Mouse (Mus musculus) small intestine, adult 2 months (tissue): ENCODE data around the gene Scyl2. TPM values are rescaled to one million over a fixed set of nuclear protein-coding genes. Genes with fewer than 3 reads are reported as not detected.
"Not testable (repeated sequence)": the region's sequence is repeated elsewhere in the genome, so short reads cannot be mapped to it uniquely, and the experiment has no call there.

ENCODE experiments used
- H3K27ac ChIP-seq: fragments of 200-500 bp; 2 replicates; pipeline ENCODE4 v1.5.1; 2012; ENCODE audit warnings: low read depth, low read length, control low read depth, inconsistent platforms; ENCODE audit not compliant: insufficient read depth
- H3K27me3 ChIP-seq: fragments of 200-500 bp; 2 replicates; pipeline ENCODE4 v1.6.1; 2012; ENCODE audit warnings: mild to moderate bottlenecking, moderate library complexity, low read length, inconsistent platforms; ENCODE audit not compliant: control insufficient read depth, insufficient read depth
- H3K36me3 ChIP-seq: fragments of 200-500 bp; 2 replicates; pipeline ENCODE4 v1.6.1; 2012; ENCODE audit warnings: mild to moderate bottlenecking, low read length, control low read depth, inconsistent platforms; ENCODE audit not compliant: control insufficient read depth, insufficient read depth
- H3K4me1 ChIP-seq: fragments of 200-500 bp; 2 replicates; pipeline ENCODE4 v1.6.1; 2012; ENCODE audit warnings: low read length, inconsistent platforms, mixed read lengths; ENCODE audit not compliant: control insufficient read depth, insufficient read depth, insufficient read length
- H3K4me3 ChIP-seq: fragments of 200-500 bp; 2 replicates; pipeline ENCODE4 v1.5.1; 2012; ENCODE audit warnings: low read depth, mild to moderate bottlenecking, control low read depth, inconsistent platforms, low read length, moderate library complexity
- CTCF ChIP-seq: fragments of 200-500 bp; IDR thresholded peaks from 2 replicates; pipeline ENCODE4 v1.5.1; 2012; ENCODE audit warnings: low read depth, mild to moderate bottlenecking, control low read depth, inconsistent platforms, low read length, moderate library complexity, mixed read lengths; ENCODE audit not compliant: insufficient replicate concordance, insufficient read length; ENCODE audit errors: extremely low read depth
- POLR2A ChIP-seq: fragments of 200-500 bp; IDR thresholded peaks from 2 replicates; pipeline ENCODE4 v1.6.1; 2012; ENCODE audit warnings: low read depth, mild to moderate bottlenecking, control low read depth, inconsistent platforms, low read length, moderate library complexity
- WGBS: fragments of 180-500 bp; shearing (Covaris S2); methylation state at CpG from one replicate; pipeline ENCODE4 v1.1.7; 2018; 5-methylcytosine and 5-hydroxymethylcytosine counted together
- polyA plus RNA-seq: library from polyadenylated mRNA; depleted of rRNA; stranded (reverse); fragments of >200 nt; gene quantifications from 2 replicates; pipeline ENCODE4 v1.2.3, GENCODE M21; 2012

Scyl2 gene
- polyA plus RNA-seq, 1 experiment = 8.9 TPM

DNA sequence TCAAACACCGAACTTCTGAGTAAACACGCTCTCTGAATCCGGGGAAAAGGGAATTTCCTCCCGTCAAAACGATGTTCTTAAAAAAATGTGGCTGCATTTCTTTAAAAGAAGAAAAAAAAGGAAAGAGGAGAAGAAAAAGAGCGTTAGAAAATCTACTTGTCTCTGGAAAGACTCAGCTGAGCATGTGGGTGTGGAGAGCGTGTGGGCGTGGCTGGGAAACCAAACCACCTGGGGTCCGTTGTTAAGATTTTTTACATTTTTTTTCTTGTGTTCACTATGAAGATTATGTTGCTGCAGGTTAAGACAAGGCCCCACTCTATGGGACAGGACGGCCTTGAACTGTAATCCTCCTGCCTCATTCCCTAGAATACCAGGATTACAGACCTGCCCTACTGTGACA lies 28.8 kb upstream of the Scyl2 start:
- Histone ChIP-seq H3K36me3 (peaks cover 18% of the 10 kb centered on the region), H3K4me1 (no peaks in the 10 kb centered on the region), H3K27me3 (no peaks in the 10 kb centered on the region), H3K27ac (no peak overlapping the region), H3K4me3 (no peak overlapping the region)
- WGBS = 84% methylated on average over 10 of the region's 10 CpGs
- TF ChIP-seq CTCF (no peak), POLR2A (no peak)

DNA sequence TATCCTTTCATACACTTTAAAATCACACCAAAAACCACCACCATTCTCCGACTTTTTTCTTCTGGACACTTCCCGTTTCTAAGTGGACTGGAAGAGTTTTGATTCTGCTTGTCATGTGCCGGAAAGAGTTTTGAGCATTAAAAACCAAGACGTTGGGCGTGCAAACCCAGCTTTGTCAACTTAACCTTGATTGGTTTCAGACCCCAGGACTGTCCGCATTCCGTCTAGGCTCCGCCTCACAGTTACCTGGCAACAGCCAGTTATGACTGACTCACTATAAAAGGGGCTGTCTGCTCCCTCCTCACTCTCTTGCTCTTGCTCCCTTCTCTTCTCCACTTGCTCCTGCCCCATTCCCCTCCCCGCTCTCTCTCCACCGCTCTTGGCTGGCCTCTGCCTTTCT lies 22.6 kb upstream of the Scyl2 start:
- Histone ChIP-seq H3K27me3 (no peaks in the 10 kb centered on the region), H3K27ac (no peak overlapping the region), H3K36me3 (peaks cover 9% of the 10 kb centered on the region), H3K4me1 (no peaks in the 10 kb centered on the region), H3K4me3 (no peak overlapping the region)
- TF ChIP-seq POLR2A (no peak), CTCF (no peak)
- 38% methylated on average over 10 of the region's 10 CpGs for WGBS

DNA sequence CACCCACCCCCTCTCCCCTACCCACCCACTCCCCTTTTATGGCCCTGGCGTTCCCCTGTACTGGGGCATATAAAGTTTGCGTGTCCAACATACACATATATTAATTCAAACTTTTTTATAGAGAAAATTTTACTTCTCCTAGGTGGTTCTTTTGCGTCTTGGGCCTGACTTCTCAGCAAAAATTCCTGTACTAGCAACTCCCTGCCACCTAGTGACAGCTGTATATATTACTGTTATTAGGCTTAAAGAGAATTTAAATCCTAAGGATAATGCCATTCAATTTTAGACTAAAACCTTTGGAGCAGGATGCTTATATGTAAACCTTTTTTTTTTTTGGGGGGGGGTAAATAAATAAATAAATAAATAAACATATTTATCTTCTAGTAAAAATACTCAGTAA lies 21.3 kb upstream of the Scyl2 start:
- Histone ChIP-seq H3K4me3 (no peak overlapping the region), H3K27me3 (no peaks in the 10 kb centered on the region), H3K4me1 (no peaks in the 10 kb centered on the region), H3K36me3 (peaks cover 4% of the 10 kb centered on the region), H3K27ac (no peak overlapping the region)
- no peak for TF ChIP-seq CTCF
- no peak for TF ChIP-seq POLR2A
- WGBS = 77% methylated on average over 3 of the region's 3 CpGs

DNA sequence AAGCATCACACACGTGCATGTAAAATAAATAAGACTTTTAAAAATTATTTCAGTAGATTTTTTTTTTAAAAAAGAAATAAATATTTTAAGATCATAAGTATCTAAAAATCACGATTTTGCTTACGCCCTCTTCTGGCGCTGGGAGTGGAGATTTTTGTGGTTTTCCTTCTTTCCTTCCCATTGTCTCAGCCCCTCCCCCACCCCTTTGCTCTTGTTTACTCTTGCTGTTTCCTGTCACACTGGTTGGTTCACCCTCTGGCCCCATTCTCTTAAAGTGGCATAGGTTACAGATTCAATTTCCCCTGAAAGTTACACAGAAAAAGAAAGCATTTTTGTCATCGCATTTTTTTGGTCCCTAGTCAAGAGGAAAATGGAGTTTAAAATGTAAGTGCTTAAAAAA lies 17.0 kb upstream of the Scyl2 start:
- no peak overlapping the region for H3K4me3 ChIP-seq
- H3K27ac ChIP-seq = no peak overlapping the region
- no peaks in the 10 kb centered on the region for H3K36me3 ChIP-seq
- no peaks in the 10 kb centered on the region for H3K27me3 ChIP-seq
- WGBS = 39% methylated on average over 5 of the region's 5 CpGs
- TF ChIP-seq POLR2A (no peak), CTCF (no peak)
- no peaks in the 10 kb centered on the region for H3K4me1 ChIP-seq

DNA sequence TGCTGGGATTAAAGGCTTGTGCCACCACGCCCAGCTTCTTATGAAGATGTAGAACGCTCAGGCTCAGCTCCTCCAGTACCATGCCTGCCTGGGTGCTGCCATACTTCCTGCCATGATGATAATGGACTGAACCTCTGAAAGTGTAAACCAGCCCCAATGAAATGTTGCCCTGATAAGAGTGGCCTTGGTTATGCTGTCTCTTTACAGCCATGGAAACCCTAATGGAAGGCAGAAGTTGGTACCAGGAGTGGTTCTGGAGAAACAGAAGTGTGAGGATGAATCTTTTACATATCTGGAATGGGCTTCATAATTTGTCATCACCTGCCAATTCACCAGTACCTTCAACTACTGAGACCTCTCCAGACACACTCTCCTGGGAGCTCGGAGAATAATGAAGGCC lies 11.9 kb upstream of the Scyl2 start:
- H3K27ac ChIP-seq = no peak overlapping the region
- H3K27me3 ChIP-seq = no peaks in the 10 kb centered on the region
- WGBS = 87% methylated on average over 3 of the region's 3 CpGs
- H3K4me1 ChIP-seq = no peaks in the 10 kb centered on the region
- H3K36me3 ChIP-seq = no peaks in the 10 kb centered on the region
- TF ChIP-seq CTCF (no peak), POLR2A (no peak)
- no peak overlapping the region for H3K4me3 ChIP-seq

DNA sequence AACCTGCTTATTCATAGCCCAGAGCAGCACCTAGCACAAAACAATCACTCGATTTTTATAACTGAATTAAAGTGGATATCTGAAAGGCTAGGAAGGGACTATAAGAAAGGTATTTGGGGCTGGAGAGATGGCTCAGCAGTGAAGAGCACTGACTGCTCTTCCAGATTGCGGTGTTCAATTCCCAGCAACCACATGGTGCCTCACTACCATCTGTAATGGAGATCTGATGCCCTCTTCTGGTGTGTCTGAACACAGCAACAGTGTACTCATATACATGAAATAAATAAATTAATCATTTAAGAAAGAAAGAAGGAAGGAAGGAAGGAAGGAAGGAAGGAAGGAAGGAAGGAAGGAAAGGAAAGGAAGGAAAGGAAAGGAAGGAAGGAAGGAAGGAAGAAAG lies 10.2 kb upstream of the Scyl2 start:
- not testable (repeated sequence) for H3K36me3 ChIP-seq, H3K27me3 ChIP-seq, H3K4me1 ChIP-seq, H3K4me3 ChIP-seq, H3K27ac ChIP-seq
- 65% methylated on average over 2 of the region's 2 CpGs for WGBS

DNA sequence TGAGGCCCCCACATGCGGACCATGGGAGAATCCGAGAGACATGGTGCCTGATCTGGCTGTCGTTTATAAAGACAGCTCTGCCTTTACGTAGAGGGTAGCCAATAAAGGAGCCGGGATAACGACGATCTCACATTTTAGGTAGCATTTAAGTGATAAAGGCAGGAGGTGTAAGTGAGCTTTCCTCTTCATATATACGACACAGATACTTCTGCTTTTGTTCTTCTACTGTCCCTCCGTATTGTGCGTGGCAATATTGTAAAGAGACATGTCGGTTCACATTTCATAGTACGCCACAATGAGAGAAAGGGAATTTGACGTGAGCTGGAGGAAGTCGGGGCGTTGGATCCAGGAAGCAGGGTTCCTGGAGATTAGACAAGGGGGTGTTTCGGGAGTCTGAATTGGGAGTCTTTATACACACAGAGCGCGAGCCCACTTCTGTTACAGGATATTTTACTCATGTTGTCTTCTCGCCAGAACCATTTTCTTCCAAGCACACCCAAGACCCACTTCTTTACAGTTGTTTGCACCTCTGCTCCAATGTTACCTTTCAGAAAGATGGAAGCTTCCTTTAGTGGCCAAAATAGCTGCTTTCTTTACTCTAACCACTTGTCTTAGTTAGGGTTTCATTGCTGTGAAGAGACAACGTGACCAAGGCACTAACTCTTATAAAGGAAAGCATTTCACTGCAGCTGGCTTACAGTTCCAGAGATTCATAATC lies 9.3 kb upstream of the Scyl2 start:
- Histone ChIP-seq H3K4me3 (no peak overlapping the region), H3K4me1 (no peaks in the 10 kb centered on the region), H3K36me3 (no peaks in the 10 kb centered on the region), H3K27me3 (no peaks in the 10 kb centered on the region), H3K27ac (no peak overlapping the region)
- TF ChIP-seq CTCF = no peak
- no peak for TF ChIP-seq POLR2A
- 79% methylated on average over 20 of the region's 20 CpGs for WGBS

DNA sequence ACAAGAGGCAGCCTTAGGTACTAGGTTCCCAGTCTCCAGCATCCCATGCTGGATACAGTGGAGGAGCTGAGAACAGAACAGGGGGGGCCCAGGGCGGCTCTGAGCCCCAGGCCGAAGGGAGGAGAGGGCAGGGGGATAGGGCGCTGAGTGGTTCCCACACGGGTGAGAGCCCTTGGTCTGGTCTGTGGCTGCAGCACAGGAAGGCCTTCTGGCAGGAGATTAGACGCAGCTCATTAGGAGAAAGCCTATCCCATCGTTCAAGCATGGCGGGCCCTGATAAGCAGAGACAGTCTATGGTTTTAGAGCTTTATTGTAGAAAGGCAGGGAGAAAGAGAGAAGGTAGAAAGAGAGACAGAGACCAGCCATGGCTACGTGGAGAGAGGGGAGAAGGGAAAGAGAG lies 3.9 kb upstream of the Scyl2 start:
- Histone ChIP-seq H3K4me1 (peaks cover 1% of the 10 kb centered on the region; the same call in 1 of the 2 replicates), H3K27ac (no peak overlapping the region), H3K4me3 (no peak overlapping the region), H3K36me3 (no peaks in the 10 kb centered on the region), H3K27me3 (no peaks in the 10 kb centered on the region)
- 71% methylated on average over 8 of the region's 8 CpGs for WGBS
- TF ChIP-seq POLR2A = no peak
- no peak for TF ChIP-seq CTCF
